In the genomic region with DNA sequence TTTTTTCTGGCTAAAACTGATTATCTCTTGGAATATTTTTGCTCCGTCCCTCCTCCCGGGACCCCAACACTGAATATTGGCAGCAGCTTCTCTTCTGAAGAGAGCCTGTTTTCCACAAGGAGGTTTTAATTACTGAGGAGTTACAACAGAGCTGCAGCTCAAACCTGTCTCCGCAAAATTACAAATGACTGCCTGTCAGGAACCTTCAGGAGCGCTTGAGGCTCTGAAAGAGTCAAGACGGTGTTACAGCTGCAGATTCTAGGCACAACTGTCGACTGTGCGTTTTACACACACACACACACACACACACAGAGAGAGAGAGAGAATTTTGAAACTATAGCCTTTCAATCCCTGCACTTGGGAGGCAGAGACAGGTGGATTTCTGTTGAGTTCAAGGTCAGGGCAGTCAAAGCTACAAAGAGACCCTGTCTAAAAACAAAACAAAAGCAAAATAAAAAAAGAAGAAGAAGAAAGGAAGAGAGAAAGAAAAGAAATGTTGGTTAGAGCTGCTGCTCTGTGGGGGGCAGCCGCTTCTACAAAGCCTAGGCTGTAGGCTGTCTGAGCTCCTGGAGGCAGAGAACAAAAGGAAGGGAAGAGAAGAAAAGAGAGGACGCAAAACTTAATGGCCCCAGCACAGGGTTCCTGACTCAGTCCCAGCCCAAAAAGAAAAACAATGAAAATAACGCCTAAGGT, we compare ENCODE assay signal across 11 mouse cellular contexts. TPM values are rescaled to one million over a fixed set of nuclear protein-coding genes. Genes with fewer than 3 reads are reported as not detected.
DNase-seq lines count a peak whose midpoint lies in the region; ATAC-seq and TF ChIP-seq lines count a peak whose summit lies in the region.
"Had no signal": no experiment of that assay in that cellular context is flagged by ENCODE, and none has a peak within 500 bp of the region (broad histone marks: within the 10 kb centered on the region; RNA-seq: fewer than 3 reads in every experiment).

No protein-coding gene starts in this region.

- H3K27ac ChIP-seq in stomach, embryonic 16.5 days (ENCODE audit: low read length) = no peak overlapping the region; the same call in 1 of the 2 replicates
- H3K27ac ChIP-seq in stomach, postnatal 0 days (replicated peaks) = no peak overlapping the region
- H3K27ac ChIP-seq in forebrain, embryonic 13.5 days = peak overlapping the region; percentile 51; the same call in 1 of the 2 replicates
- H3K27ac ChIP-seq in limb, embryonic 12.5 days = peak overlapping the region; percentile 78
- H3K27ac ChIP-seq: layer of hippocampus, adult 2 months had no signal

- no peak for TF ChIP-seq CTCF in stomach, postnatal 0 days (IDR thresholded peaks at IDR 0.05; ENCODE audit: low read depth)

- peak overlapping the region; percentile 31; the same call in 1 of the 2 replicates for H3K9ac ChIP-seq in stomach, embryonic 16.5 days (ENCODE audit: low read length)
- no peak overlapping the region for H3K9ac ChIP-seq in stomach, postnatal 0 days (ENCODE audit: low read length)
- no peak overlapping the region for H3K9ac ChIP-seq in forebrain, embryonic 13.5 days
- H3K9ac ChIP-seq in limb, embryonic 12.5 days (replicated peaks) = no peak overlapping the region
- H3K9ac ChIP-seq: liver, postnatal 0 days had no signal

- H3K9me3 ChIP-seq in stomach, embryonic 16.5 days (replicated peaks; ENCODE audit: control insufficient read depth, low read length) = no peaks in the 10 kb centered on the region
- H3K9me3 ChIP-seq in stomach, postnatal 0 days (ENCODE audit: control insufficient read depth, low read length) = no peaks in the 10 kb centered on the region
- H3K9me3 ChIP-seq in forebrain, embryonic 13.5 days (replicated peaks) = no peaks in the 10 kb centered on the region; the same call in 1 of the 2 replicates
- no peaks in the 10 kb centered on the region for H3K9me3 ChIP-seq in limb, embryonic 12.5 days

- H3K4me2 ChIP-seq in stomach, embryonic 16.5 days (ENCODE audit: low read depth, low read length) = no peak overlapping the region
- H3K4me2 ChIP-seq in stomach, postnatal 0 days (replicated peaks; ENCODE audit: low read depth) = no peak overlapping the region
- peak overlapping the region; percentile 16; the same call in 1 of the 2 replicates for H3K4me2 ChIP-seq in forebrain, embryonic 13.5 days
- peak overlapping the region; percentile 13; the same call in 1 of the 2 replicates for H3K4me2 ChIP-seq in limb, embryonic 12.5 days

- no peaks in the 10 kb centered on the region for H3K36me3 ChIP-seq in stomach, embryonic 16.5 days (ENCODE audit: control insufficient read depth, insufficient read depth, low read length)
- H3K36me3 ChIP-seq in stomach, postnatal 0 days (ENCODE audit: control insufficient read depth, insufficient read depth, low read length) = no peaks in the 10 kb centered on the region
- no peaks in the 10 kb centered on the region for H3K36me3 ChIP-seq in forebrain, embryonic 13.5 days (ENCODE audit: poor library complexity, severe bottlenecking)
- no peaks in the 10 kb centered on the region for H3K36me3 ChIP-seq in limb, embryonic 12.5 days

- no peak for TF ChIP-seq EP300 in stomach, postnatal 0 days (optimal IDR thresholded peaks at IDR 0.05)

- H3K4me1 ChIP-seq in stomach, embryonic 16.5 days (ENCODE audit: control insufficient read depth, insufficient read depth, low read length) = peaks cover 29% of the 10 kb centered on the region
- H3K4me1 ChIP-seq in stomach, postnatal 0 days (replicated peaks; ENCODE audit: control insufficient read depth, insufficient read depth) = peaks cover 2% of the 10 kb centered on the region; the same call in 1 of the 2 replicates
- H3K4me1 ChIP-seq in forebrain, embryonic 13.5 days = peaks cover 77% of the 10 kb centered on the region
- peaks cover 73% of the 10 kb centered on the region for H3K4me1 ChIP-seq in limb, embryonic 12.5 days (replicated peaks)

- 38% methylated on average over 10 of the region's 10 CpGs for WGBS in stomach, embryonic 16.5 days
- 44% methylated on average over 10 of the region's 10 CpGs for WGBS in stomach, postnatal 0 days
- 10% methylated on average over 10 of the region's 10 CpGs for WGBS in forebrain, embryonic 13.5 days
- 12% methylated on average over 10 of the region's 10 CpGs for WGBS in limb, embryonic 12.5 days

- DNase-seq in stomach, postnatal 0 days (ENCODE audit: low spot score) = no peak
- no peak for DNase-seq in lung, postnatal 14 days
- no peak for DNase-seq in adrenal gland, postnatal 36 days
- DNase-seq in right cerebral cortex, adult 2 months (ENCODE audit: low spot score in 2 of 2) = no peak
- DNase-seq: heart, adult 18-20 months; liver, postnatal 0 days had no signal

- no peak for ATAC-seq in stomach, embryonic 16.5 days (ENCODE audit: insufficient read depth, low FRiP score)
- ATAC-seq in stomach, postnatal 0 days (ENCODE audit: low FRiP score, low TSS enrichment) = no peak
- no peak for ATAC-seq in forebrain, embryonic 13.5 days
- ATAC-seq in limb, embryonic 12.5 days (ENCODE audit: insufficient number of reproducible peaks, insufficient read depth, low FRiP score, low TSS enrichment, low read depth) = no peak
- ATAC-seq in megakaryocyte-erythroid progenitor cell, adult 5-6 weeks (replicated peaks; ENCODE audit: low FRiP score, low TSS enrichment, poor library complexity, severe bottlenecking) = no peak
- ATAC-seq: liver, postnatal 0 days had no signal

- no peaks in the 10 kb centered on the region for H3K27me3 ChIP-seq in stomach, embryonic 16.5 days (ENCODE audit: control insufficient read depth, insufficient read depth, low read length)
- no peaks in the 10 kb centered on the region for H3K27me3 ChIP-seq in stomach, postnatal 0 days (ENCODE audit: control insufficient read depth, insufficient read depth, low read length)
- H3K27me3 ChIP-seq in forebrain, embryonic 13.5 days = no peaks in the 10 kb centered on the region
- no peaks in the 10 kb centered on the region for H3K27me3 ChIP-seq in limb, embryonic 12.5 days

- H3K4me3 ChIP-seq in stomach, embryonic 16.5 days (replicated peaks; ENCODE audit: low read length) = no peak overlapping the region
- H3K4me3 ChIP-seq in stomach, postnatal 0 days (ENCODE audit: low read depth, low read length) = no peak overlapping the region
- no peak overlapping the region for H3K4me3 ChIP-seq in forebrain, embryonic 13.5 days
- no peak overlapping the region for H3K4me3 ChIP-seq in limb, embryonic 12.5 days (replicated peaks)
- H3K4me3 ChIP-seq: layer of hippocampus, adult 2 months had no signal

RNA-seq across cellular contexts. Expression of gene Nxn, which starts 47.9 kb away (rescaled TPM):
- 26.6 and 28.7 TPM in 2 replicates for polyA plus RNA-seq in stomach, embryonic 16.5 days (2015; fragmentation: Nextera tagmentation; extraction: Ambion mirVana)
- polyA plus RNA-seq in stomach, postnatal 0 days (2015; fragmentation: Nextera tagmentation; extraction: Ambion mirVana) = 22.4 and 24.0 TPM in 2 replicates
- 23.4 and 29.9 TPM in 2 replicates for polyA plus RNA-seq in forebrain, embryonic 13.5 days (2015; fragmentation: Nextera tagmentation; extraction: Ambion mirVana)
- polyA plus RNA-seq in limb, embryonic 12.5 days (2016; fragmentation: Nextera tagmentation; extraction: Ambion mirVana) = 61.2 and 67.7 TPM in 2 replicates
- total RNA-seq in megakaryocyte-erythroid progenitor cell, adult 5-6 weeks (2014; fragmentation: Nextera tagmentation) = 3.0 and 8.8 TPM in 2 replicates
- total RNA-seq in megakaryocyte-erythroid progenitor cell, adult 5-6 weeks (2017) = 4.0 and 4.5 TPM in 2 replicates
- total RNA-seq in adrenal gland, postnatal 36 days (2021) = 10 to 100 TPM; 28.3 to 29.7 TPM

RNA-seq across cellular contexts. Expression of gene Timm22, which starts 55.7 kb away (rescaled TPM):
- 76.1 and 94.9 TPM in 2 replicates for polyA plus RNA-seq in stomach, embryonic 16.5 days (2015; fragmentation: Nextera tagmentation; extraction: Ambion mirVana)
- 75.7 and 82.1 TPM in 2 replicates for polyA plus RNA-seq in stomach, postnatal 0 days (2015; fragmentation: Nextera tagmentation; extraction: Ambion mirVana)
- polyA plus RNA-seq in forebrain, embryonic 13.5 days (2015; fragmentation: Nextera tagmentation; extraction: Ambion mirVana) = 102 and 104 TPM in 2 replicates
- polyA plus RNA-seq in limb, embryonic 12.5 days (2016; fragmentation: Nextera tagmentation; extraction: Ambion mirVana) = 127 and 149 TPM in 2 replicates
- total RNA-seq in megakaryocyte-erythroid progenitor cell, adult 5-6 weeks (2014; fragmentation: Nextera tagmentation) = 24.6 and 28.1 TPM in 2 replicates
- 8.6 and 11.2 TPM in 2 replicates for total RNA-seq in megakaryocyte-erythroid progenitor cell, adult 5-6 weeks (2017)
- total RNA-seq in adrenal gland, postnatal 36 days (2021) = 10 to 100 TPM; 45.9 to 48.6 TPM

Comparison
In these comparisons a context has a peak if more than half of its experiments do, and no peak if none do; other contexts are left out.
1. H3K27ac ChIP-seq: peak in forebrain, embryonic 13.5 days (single experiment) and limb, embryonic 12.5 days (single experiment); none in stomach, embryonic 16.5 days (single experiment) and stomach, postnatal 0 days (single experiment).
2. H3K4me2 ChIP-seq: peak in forebrain, embryonic 13.5 days (single experiment) and limb, embryonic 12.5 days (single experiment); none in stomach, embryonic 16.5 days (single experiment) and stomach, postnatal 0 days (single experiment).